8 mouse cellular contexts compared by ENCODE assay signal in the genomic region with DNA sequence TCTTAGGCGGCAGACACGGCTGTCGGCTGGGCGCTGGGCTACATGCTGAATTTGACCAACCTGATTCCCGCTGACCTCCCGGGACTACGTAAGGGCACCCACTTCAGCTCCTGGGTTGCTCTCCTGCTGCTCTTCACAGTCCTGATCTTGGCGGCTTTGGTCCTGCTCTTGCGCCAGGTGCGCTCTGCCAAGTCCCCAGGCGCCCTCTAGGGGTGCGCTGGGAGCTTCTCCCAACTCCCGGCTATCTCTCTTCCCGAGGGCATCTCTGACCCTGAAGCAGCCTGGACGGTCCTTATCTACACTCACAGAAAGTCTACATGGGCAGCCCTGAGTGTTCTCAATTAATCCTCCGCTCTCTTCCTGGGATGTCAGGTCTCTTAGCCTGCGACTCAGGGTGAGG. TPM values are rescaled to one million over a fixed set of nuclear protein-coding genes. Genes with fewer than 3 reads are reported as not detected.
DNase-seq lines count a peak whose midpoint lies in the region; ATAC-seq and TF ChIP-seq lines count a peak whose summit lies in the region.

No protein-coding gene starts in this region.

- in situ Hi-C loops in CH12.LX (cut with MboI; ENCODE audit: low pct_ligation_motif_present, low pct_unique_long_range_greater_than_20kb, low sequenced_read_pairs), result loop anchor here (5.0 kb wide), 1 partner anchor 33 kb away; a partner anchor contains a TSS

- no peak overlapping the region for H3K27ac ChIP-seq in CH12.LX (ENCODE audit: insufficient read depth, low read depth)
- H3K27ac ChIP-seq in embryonic facial prominence, embryonic 14.5 days (replicated peaks; ENCODE audit: low read depth, low read length), result no peak overlapping the region
- no peak overlapping the region for H3K27ac ChIP-seq in heart, postnatal 0 days (ENCODE audit: low read depth)
- no peak overlapping the region for H3K27ac ChIP-seq in small intestine, adult 2 months (ENCODE audit: insufficient read depth, low read depth, low read length)

- peaks cover 94% of the 10 kb centered on the region for H3K27me3 ChIP-seq in CH12.LX (replicated peaks)
- H3K27me3 ChIP-seq in embryonic facial prominence, embryonic 14.5 days (replicated peaks; ENCODE audit: control insufficient read depth, insufficient read depth, low read length), result peaks cover 79% of the 10 kb centered on the region
- peaks cover 91% of the 10 kb centered on the region for H3K27me3 ChIP-seq in heart, postnatal 0 days (ENCODE audit: control insufficient read depth, insufficient read depth, low read length)
- H3K27me3 ChIP-seq in megakaryocyte, embryonic 14.5 days (replicated peaks), result peaks cover 98% of the 10 kb centered on the region
- H3K27me3 ChIP-seq in small intestine, adult 2 months (ENCODE audit: control insufficient read depth, insufficient read depth, low read length), result no peaks in the 10 kb centered on the region; the same call in 1 of the 2 replicates

- TF ChIP-seq POLR2A in CH12.LX (IDR thresholded peaks at IDR 0.05; ENCODE audit: low read depth, low read length), result no peak
- TF ChIP-seq POLR2A in small intestine, adult 2 months (IDR thresholded peaks at IDR 0.05; ENCODE audit: low read depth, low read length), result no peak

- peak in 1 of 2 experiments; percentile 79; a peak in 3 of 4 replicates for TF ChIP-seq CTCF in CH12.LX (conservative IDR thresholded peaks at IDR 0.05 in 1 of 2, IDR thresholded peaks at IDR 0.05 in 1 of 2; ENCODE audit: low read depth in 2 of 2, low read length in 2 of 2)
- TF ChIP-seq CTCF in heart, postnatal 0 days (IDR thresholded peaks at IDR 0.05; ENCODE audit: low read depth), result peak; percentile 53
- peak; percentile 74 for TF ChIP-seq CTCF in small intestine, adult 2 months (IDR thresholded peaks at IDR 0.05; ENCODE audit: extremely low read depth, insufficient read length, insufficient replicate concordance, low read depth, low read length)

- H3K36me3 ChIP-seq in CH12.LX (replicated peaks in 1 of 2; ENCODE audit: control insufficient read depth in 1 of 2, insufficient read depth in 1 of 2, low read length in 1 of 2), result no peaks in the 10 kb centered on the region
- no peaks in the 10 kb centered on the region for H3K36me3 ChIP-seq in embryonic facial prominence, embryonic 14.5 days (ENCODE audit: control insufficient read depth, insufficient read depth, low read length)
- H3K36me3 ChIP-seq in heart, postnatal 0 days (replicated peaks; ENCODE audit: control insufficient read depth, insufficient read depth, low read length), result no peaks in the 10 kb centered on the region
- H3K36me3 ChIP-seq in megakaryocyte, embryonic 14.5 days (replicated peaks; ENCODE audit: low read length), result no peaks in the 10 kb centered on the region
- no peaks in the 10 kb centered on the region for H3K36me3 ChIP-seq in small intestine, adult 2 months (ENCODE audit: control insufficient read depth, insufficient read depth, low read length)

- no peaks in the 10 kb centered on the region for H3K4me1 ChIP-seq in CH12.LX (ENCODE audit: control insufficient read depth in 1 of 2, insufficient read depth in 2 of 2)
- H3K4me1 ChIP-seq in embryonic facial prominence, embryonic 14.5 days (ENCODE audit: control insufficient read depth, insufficient read depth, low read length), result 0 out of 2 replicates have a peak, but pooled peaks cover 3% of the 10 kb centered on the region
- H3K4me1 ChIP-seq in heart, postnatal 0 days (ENCODE audit: control insufficient read depth, insufficient read depth), result no peaks in the 10 kb centered on the region
- peaks cover 34% of the 10 kb centered on the region for H3K4me1 ChIP-seq in megakaryocyte, embryonic 14.5 days
- peaks cover 11% of the 10 kb centered on the region; the same call in 1 of the 2 replicates for H3K4me1 ChIP-seq in small intestine, adult 2 months (ENCODE audit: control insufficient read depth, insufficient read depth, insufficient read length, low read length)

- H3K9me3 ChIP-seq in CH12.LX (replicated peaks; ENCODE audit: low read length), result no peaks in the 10 kb centered on the region
- no peaks in the 10 kb centered on the region for H3K9me3 ChIP-seq in embryonic facial prominence, embryonic 14.5 days (ENCODE audit: control insufficient read depth, low read length)
- H3K9me3 ChIP-seq in heart, postnatal 0 days (replicated peaks; ENCODE audit: control insufficient read depth, low read length), result no peaks in the 10 kb centered on the region
- H3K9me3 ChIP-seq in megakaryocyte, embryonic 14.5 days, result no peaks in the 10 kb centered on the region

- TF ChIP-seq EP300 in CH12.LX (IDR thresholded peaks at IDR 0.05; ENCODE audit: low read length), result no peak
- TF ChIP-seq EP300 in heart, postnatal 0 days (IDR thresholded peaks at IDR 0.05; ENCODE audit: low read depth), result no peak

- H3K79me2 ChIP-seq in CH12.LX (replicated peaks; ENCODE audit: control insufficient read depth, extremely low read depth, insufficient read depth, poor library complexity, severe bottlenecking), result no peaks in the 10 kb centered on the region

- TF ChIP-seq RAD21 in CH12.LX (IDR thresholded peaks at IDR 0.05; ENCODE audit: low read depth, low read length), result peak; percentile 62

- no peak for ATAC-seq in embryonic facial prominence, embryonic 14.5 days (ENCODE audit: low read depth)
- no peak for ATAC-seq in heart, postnatal 0 days (ENCODE audit: insufficient read depth, low read depth)
- ATAC-seq in activated CD4-positive, CD25-positive, alpha-beta regulatory T cell, adult 4 months, result no peak

- dilution Hi-C loops in CH12.LX (cut with MboI; ENCODE audit: extremely low pct_ligation_motif_present, extremely low pct_unique_long_range_greater_than_20kb, low sequenced_read_pairs), result no loop called here

- DNase-seq in CH12.LX (ENCODE audit: extremely low read depth), result no peak
- DNase-seq in adrenal gland, adult 8-10 months, result peak; percentile 35
- DNase-seq in embryonic facial prominence, embryonic 14.5 days (ENCODE audit: low spot score), result peak; percentile 56
- DNase-seq in heart, postnatal 0 days (ENCODE audit: low spot score), result peak; percentile 32
- peak; percentile 74 to 76 for DNase-seq in kidney, postnatal 25 days

- H3K4me2 ChIP-seq in CH12.LX (ENCODE audit: insufficient read depth, low read depth, poor library complexity, severe bottlenecking), result no peak overlapping the region
- peak overlapping the region; percentile 35; the same call in 1 of the 2 replicates for H3K4me2 ChIP-seq in embryonic facial prominence, embryonic 14.5 days (ENCODE audit: low read depth, low read length)
- H3K4me2 ChIP-seq in heart, postnatal 0 days (ENCODE audit: low read depth, low read length), result peak overlapping the region; percentile 36

- no peak overlapping the region for H3K9ac ChIP-seq in CH12.LX (ENCODE audit: insufficient read depth, low read depth)
- H3K9ac ChIP-seq in embryonic facial prominence, embryonic 14.5 days (ENCODE audit: low read depth, low read length), result no peak overlapping the region
- H3K9ac ChIP-seq in heart, postnatal 0 days (replicated peaks; ENCODE audit: low read depth, low read length), result no peak overlapping the region

- WGBS in embryonic facial prominence, embryonic 14.5 days, result 5% methylated on average over 15 of the region's 17 CpGs
- 3% methylated on average over 17 of the region's 17 CpGs for WGBS in heart, postnatal 0 days
- 6% methylated on average over 17 of the region's 17 CpGs for WGBS in small intestine, adult 2 months

- H3K4me3 ChIP-seq in CH12.LX (replicated peaks in 1 of 3; ENCODE audit: low read depth in 2 of 3, low read length in 2 of 3, poor library complexity in 1 of 3), result no peak overlapping the region
- H3K4me3 ChIP-seq in embryonic facial prominence, embryonic 14.5 days (ENCODE audit: low read depth, low read length), result peak overlapping the region; percentile 14
- H3K4me3 ChIP-seq in heart, postnatal 0 days (ENCODE audit: low read depth, low read length), result peak overlapping the region; percentile 22
- peak overlapping the region; percentile 69 for H3K4me3 ChIP-seq in megakaryocyte, embryonic 14.5 days (replicated peaks)
- H3K4me3 ChIP-seq in small intestine, adult 2 months (ENCODE audit: low read depth, low read length), result peak overlapping the region; percentile 14

RNA-seq across cellular contexts. Expression of a gene that starts 1.6 kb away (rescaled TPM):
- total RNA-seq in CH12.LX (2012; rRNA removed) (3.4 and 5.5 TPM in 2 replicates), CH12.LX (2014; rRNA removed) (not detected in 2 replicates)
- 0.49 and 0.78 TPM in 2 replicates for polyA plus RNA-seq in CH12.LX (2012; ENCODE audit: insufficient read length, low read depth)
- total RNA-seq in adrenal gland, adult 8-10 months (2022), result 100 to 1,000 TPM; 148 to 171 (median 163) TPM
- 75.1 TPM in 2 replicates for polyA plus RNA-seq in embryonic facial prominence, embryonic 14.5 days (2014; fragmentation: Nextera tagmentation; extraction: Ambion mirVana)
- 43.0 and 49.7 TPM in 2 replicates for total RNA-seq in heart, postnatal 0 days (2014; rRNA removed; ENCODE audit: low replicate concordance)
- 21.0 and 24.5 TPM in 2 replicates for polyA plus RNA-seq in heart, postnatal 0 days (2015; fragmentation: Nextera tagmentation; extraction: Ambion mirVana)
- polyA plus RNA-seq in megakaryocyte, embryonic 14.5 days (2012; ENCODE audit: insufficient read depth, low replicate concordance), result 3.7 and 3.9 TPM in 2 replicates
- polyA plus RNA-seq in small intestine, adult 2 months (2012; rRNA removed), result 103 and 117 TPM in 2 replicates
- polyA plus RNA-seq in activated CD4-positive, CD25-positive, alpha-beta regulatory T cell, adult 4 months (2017; shearing (Covaris generic)), result 1 to 10 TPM; 1.2 to 1.7 TPM

RNA-seq across cellular contexts. Expression of a gene that starts 5.1 kb away (rescaled TPM):
- total RNA-seq in CH12.LX (2012; rRNA removed) (not detected in 2 replicates), CH12.LX (2014; rRNA removed) (not detected in 2 replicates)
- polyA plus RNA-seq in CH12.LX (2012; ENCODE audit: insufficient read length, low read depth), result not detected in 2 replicates
- 1 to 10 TPM; 3.1 to 9.7 (median 5.1) TPM for total RNA-seq in adrenal gland, adult 8-10 months (2022)
- 11.3 and 12.9 TPM in 2 replicates for polyA plus RNA-seq in embryonic facial prominence, embryonic 14.5 days (2014; fragmentation: Nextera tagmentation; extraction: Ambion mirVana)
- 7.9 and 44.8 TPM in 2 replicates for total RNA-seq in heart, postnatal 0 days (2014; rRNA removed; ENCODE audit: low replicate concordance)
- 3.5 and 4.2 TPM in 2 replicates for polyA plus RNA-seq in heart, postnatal 0 days (2015; fragmentation: Nextera tagmentation; extraction: Ambion mirVana)
- polyA plus RNA-seq in megakaryocyte, embryonic 14.5 days (2012; ENCODE audit: insufficient read depth, low replicate concordance), result 1.3 TPM in 1 of 2 replicates, not detected in the other
- polyA plus RNA-seq in small intestine, adult 2 months (2012; rRNA removed), result 25.8 and 50.7 TPM in 2 replicates
- under 1 TPM in 1 of 2 experiments, not detected in 1; 0.17 TPM for polyA plus RNA-seq in activated CD4-positive, CD25-positive, alpha-beta regulatory T cell, adult 4 months (2017; shearing (Covaris generic))

RNA-seq across cellular contexts. Expression of a gene that starts 22.3 kb away (rescaled TPM):
- 0.17 and 0.25 TPM in 2 replicates for total RNA-seq in CH12.LX (2012; rRNA removed)
- 0.17 and 0.51 TPM in 2 replicates for total RNA-seq in CH12.LX (2014; rRNA removed)
- polyA plus RNA-seq in CH12.LX (2012; ENCODE audit: insufficient read length, low read depth), result 0.57 and 0.74 TPM in 2 replicates
- total RNA-seq in adrenal gland, adult 8-10 months (2022), result under 1 TPM in 1 of 4 experiments, not detected in 3; 0.13 TPM
- polyA plus RNA-seq in embryonic facial prominence, embryonic 14.5 days (2014; fragmentation: Nextera tagmentation; extraction: Ambion mirVana), result 0.10 and 0.11 TPM in 2 replicates
- total RNA-seq in heart, postnatal 0 days (2014; rRNA removed; ENCODE audit: low replicate concordance), result not detected in 2 replicates
- polyA plus RNA-seq in heart, postnatal 0 days (2015; fragmentation: Nextera tagmentation; extraction: Ambion mirVana), result not detected in 2 replicates
- 4.3 TPM in 1 of 2 replicates, not detected in the other for polyA plus RNA-seq in megakaryocyte, embryonic 14.5 days (2012; ENCODE audit: insufficient read depth, low replicate concordance)
- 0.68 and 0.76 TPM in 2 replicates for polyA plus RNA-seq in small intestine, adult 2 months (2012; rRNA removed)
- polyA plus RNA-seq in activated CD4-positive, CD25-positive, alpha-beta regulatory T cell, adult 4 months (2017; shearing (Covaris generic)), result 10 to 100 TPM; 13.6 to 13.8 TPM

RNA-seq across cellular contexts. Expression of a gene that starts 27.7 kb away (rescaled TPM):
- total RNA-seq in CH12.LX (2012; rRNA removed) (10.5 and 13.0 TPM in 2 replicates), CH12.LX (2014; rRNA removed) (3.1 and 5.0 TPM in 2 replicates)
- 15.7 and 23.4 TPM in 2 replicates for polyA plus RNA-seq in CH12.LX (2012; ENCODE audit: insufficient read length, low read depth)
- total RNA-seq in adrenal gland, adult 8-10 months (2022), result 10 to 100 TPM; 48.9 to 73.0 (median 57.5) TPM
- 6.4 and 6.9 TPM in 2 replicates for polyA plus RNA-seq in embryonic facial prominence, embryonic 14.5 days (2014; fragmentation: Nextera tagmentation; extraction: Ambion mirVana)
- total RNA-seq in heart, postnatal 0 days (2014; rRNA removed; ENCODE audit: low replicate concordance), result 27.6 and 32.0 TPM in 2 replicates
- polyA plus RNA-seq in heart, postnatal 0 days (2015; fragmentation: Nextera tagmentation; extraction: Ambion mirVana), result 2.4 and 3.6 TPM in 2 replicates
- 13.1 and 24.3 TPM in 2 replicates for polyA plus RNA-seq in megakaryocyte, embryonic 14.5 days (2012; ENCODE audit: insufficient read depth, low replicate concordance)
- 15.0 and 18.5 TPM in 2 replicates for polyA plus RNA-seq in small intestine, adult 2 months (2012; rRNA removed)
- polyA plus RNA-seq in activated CD4-positive, CD25-positive, alpha-beta regulatory T cell, adult 4 months (2017; shearing (Covaris generic)), result 10 to 100 TPM; 32.8 to 41.4 TPM

RNA-seq across cellular contexts. Expression of a gene that starts 28.6 kb away (rescaled TPM):
- total RNA-seq in CH12.LX (2012; rRNA removed) (27.3 and 32.1 TPM in 2 replicates), CH12.LX (2014; rRNA removed) (21.9 and 22.5 TPM in 2 replicates)
- polyA plus RNA-seq in CH12.LX (2012; ENCODE audit: insufficient read length, low read depth), result 16.5 and 16.9 TPM in 2 replicates
- under 1 TPM in 3 of 4 experiments, not detected in 1; 0.31 to 0.71 (median 0.61) TPM for total RNA-seq in adrenal gland, adult 8-10 months (2022)
- 21.4 and 29.3 TPM in 2 replicates for polyA plus RNA-seq in embryonic facial prominence, embryonic 14.5 days (2014; fragmentation: Nextera tagmentation; extraction: Ambion mirVana)
- 14.0 and 26.1 TPM in 2 replicates for total RNA-seq in heart, postnatal 0 days (2014; rRNA removed; ENCODE audit: low replicate concordance)
- polyA plus RNA-seq in heart, postnatal 0 days (2015; fragmentation: Nextera tagmentation; extraction: Ambion mirVana), result 5.6 and 6.4 TPM in 2 replicates
- 26.7 and 29.9 TPM in 2 replicates for polyA plus RNA-seq in megakaryocyte, embryonic 14.5 days (2012; ENCODE audit: insufficient read depth, low replicate concordance)
- polyA plus RNA-seq in small intestine, adult 2 months (2012; rRNA removed), result 15.4 and 28.8 TPM in 2 replicates
- 1 to 10 TPM; 1.8 to 2.6 TPM for polyA plus RNA-seq in activated CD4-positive, CD25-positive, alpha-beta regulatory T cell, adult 4 months (2017; shearing (Covaris generic))

Comparison
In these comparisons a context has a peak if more than half of its experiments do, and no peak if none do; other contexts are left out.
1. H3K4me3 ChIP-seq: peak in embryonic facial prominence, embryonic 14.5 days (single experiment), heart, postnatal 0 days (single experiment), megakaryocyte, embryonic 14.5 days (single experiment) and small intestine, adult 2 months (single experiment); none in CH12.LX (0 of 3).